Mouse (Mus musculus) embryonic fibroblast, embryonic 13.5 days (primary cell): ENCODE data around the gene Ccdc14.

Experiments used
- CTCF ChIP-seq: IDR thresholded peaks from 2 replicates; pipeline ENCODE4 v1.5.1; 2011; ENCODE audit warnings: mild to moderate bottlenecking, control low read depth, low read length, moderate library complexity, borderline replicate concordance; ENCODE audit not compliant: insufficient read depth
- POLR2A ChIP-seq: IDR thresholded peaks from 2 replicates; pipeline ENCODE4 v1.6.1; 2011; ENCODE audit warnings: low read depth, mild to moderate bottlenecking, control low read depth, low read length, moderate library complexity

GRCm38 (mm10) chr16:34694477-34694876, 4.1 kb downstream of the Ccdc14 start:
- no peak for TF ChIP-seq POLR2A
- no peak for TF ChIP-seq CTCF
